Mouse (Mus musculus): ENCODE measurements around the gene 1810010H24Rik.

GRCm38 (mm10) chr11:107010447-107010846 is 15.0 kb upstream of the 1810010H24Rik start:
- TF ChIP-seq MAX (IDR thresholded peaks at IDR 0.05) (no peak), CEBPB (IDR thresholded peaks at IDR 0.05; ENCODE audit: low read depth) (no peak)
